Mouse (Mus musculus): ENCODE data around the gene Atxn1. TPM values are rescaled to one million over a fixed set of nuclear protein-coding genes. Genes with fewer than 3 reads are reported as not detected.

Gene Atxn1
- polyA plus RNA-seq, 1 experiment = 2.5 TPM

DNA sequence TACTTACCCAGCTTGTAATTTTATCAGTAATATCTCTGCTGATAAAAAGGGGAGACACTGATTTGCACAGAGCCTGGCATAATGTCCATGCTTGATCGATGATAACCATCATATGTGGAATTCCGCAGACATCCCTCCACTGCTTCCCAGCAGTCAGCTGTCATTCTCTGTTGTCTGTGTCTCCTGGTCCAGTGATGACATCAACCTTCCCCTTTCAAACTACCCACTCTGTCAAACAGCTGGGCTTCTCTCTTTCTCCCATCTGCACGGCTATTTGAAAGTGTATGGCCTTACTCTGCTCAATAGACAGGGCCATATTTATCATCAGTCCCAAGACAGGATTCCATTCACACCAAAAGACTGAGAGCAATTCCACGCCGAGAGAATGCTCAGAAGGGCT lies 387.4 kb downstream of the Atxn1 start:
- Histone ChIP-seq H3K4me2 (ENCODE audit: low read depth) (no peak overlapping the region), H3K4me3 (no peak overlapping the region), H3K27me3 (ENCODE audit: control insufficient read depth, insufficient read depth, insufficient read length) (no peaks in the 10 kb centered on the region), H3K79me2 (ENCODE audit: control insufficient read depth, insufficient read depth) (no peaks in the 10 kb centered on the region), H3K36me3 (ENCODE audit: control insufficient read depth, insufficient read depth) (no peaks in the 10 kb centered on the region), H3ac (ENCODE audit: control insufficient read depth, insufficient read length) (no peak overlapping the region)
- no peak for TF ChIP-seq REST (IDR thresholded peaks at IDR 0.05; ENCODE audit: insufficient read depth, insufficient read length)
- TF ChIP-seq SRF (IDR thresholded peaks at IDR 0.05; ENCODE audit: control insufficient read depth, insufficient read length, low read depth) = no peak
- TF ChIP-seq E2F4 (IDR thresholded peaks at IDR 0.05; ENCODE audit: insufficient read depth) = no peak
- TF ChIP-seq MYOD1 (IDR thresholded peaks at IDR 0.05; ENCODE audit: control insufficient read depth in 1 of 3, insufficient read length in 2 of 3, low read depth in 2 of 3) = peak in 2 of 3 experiments; percentile 29 to 55
- TF ChIP-seq TCF12 (IDR thresholded peaks at IDR 0.05; ENCODE audit: insufficient read depth, poor library complexity, severe bottlenecking) = no peak

DNA sequence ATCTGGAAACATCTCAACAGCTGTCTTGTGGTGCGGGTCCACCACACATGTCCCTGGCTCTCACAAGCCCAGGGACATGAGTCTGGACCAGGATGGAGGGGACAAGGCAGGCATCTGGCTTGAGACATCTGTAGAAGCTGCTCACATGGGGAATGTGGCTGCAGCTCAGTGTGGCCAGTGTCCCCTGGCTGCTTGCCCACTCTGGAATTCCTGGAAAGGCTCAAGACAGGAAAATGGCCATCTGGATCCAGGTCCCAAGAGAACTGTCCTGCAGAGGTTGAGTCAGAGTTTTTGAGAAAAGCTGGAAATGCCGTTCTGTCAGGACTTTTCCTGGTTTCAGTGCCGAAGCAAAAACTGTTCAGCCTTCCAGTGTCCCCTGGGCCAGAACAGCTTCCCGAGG lies 388.6 kb downstream of the Atxn1 start:
- TF ChIP-seq REST (IDR thresholded peaks at IDR 0.05; ENCODE audit: insufficient read depth, insufficient read length) (no peak), POLR2AphosphoS2 (IDR thresholded peaks at IDR 0.05; ENCODE audit: insufficient read length, low read depth) (no peak), MYOG (IDR thresholded peaks at IDR 0.05; ENCODE audit: control insufficient read depth in 1 of 3, insufficient read depth in 1 of 3, insufficient read length in 2 of 3, low read depth in 2 of 3) (peak in 1 of 3 experiments; percentile 14), TCF3 (IDR thresholded peaks at IDR 0.05; ENCODE audit: insufficient read length, low read depth) (no peak), USF1 (IDR thresholded peaks at IDR 0.05; ENCODE audit: low read depth) (no peak), TCF12 (IDR thresholded peaks at IDR 0.05; ENCODE audit: insufficient read depth, poor library complexity, severe bottlenecking) (no peak), CEBPB (IDR thresholded peaks at IDR 0.05; ENCODE audit: insufficient read depth, poor library complexity, severe bottlenecking) (no peak), MYOD1 (IDR thresholded peaks at IDR 0.05; ENCODE audit: control insufficient read depth in 1 of 3, insufficient read length in 2 of 3, low read depth in 2 of 3) (peak in 2 of 3 experiments; percentile 19 to 37), SRF (IDR thresholded peaks at IDR 0.05; ENCODE audit: control insufficient read depth, insufficient read length, low read depth) (no peak), POLR2A (IDR thresholded peaks at IDR 0.05; ENCODE audit: insufficient read length, low read depth) (no peak), MAX (IDR thresholded peaks at IDR 0.05; ENCODE audit: low read depth) (no peak), E2F4 (IDR thresholded peaks at IDR 0.05; ENCODE audit: insufficient read depth) (no peak)

DNA sequence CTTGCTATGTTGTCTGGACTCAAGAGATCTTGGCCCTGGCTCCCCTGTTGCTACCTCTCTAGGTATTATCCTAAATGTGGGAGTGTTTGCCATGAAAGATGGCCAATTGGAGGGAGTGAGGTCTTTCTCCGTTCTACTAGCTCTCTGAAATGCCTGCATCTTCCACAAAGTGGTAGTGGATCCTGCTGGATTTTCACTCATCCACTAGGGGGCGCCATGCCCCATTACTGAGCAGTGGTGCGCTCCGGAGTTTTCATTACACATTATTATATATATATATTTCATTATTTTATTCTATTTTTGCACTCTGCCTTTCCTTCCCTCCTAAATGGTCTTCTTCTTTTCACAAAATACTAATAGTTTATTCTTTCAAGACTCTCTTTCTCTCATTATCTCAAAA lies 392.0 kb downstream of the Atxn1 start:
- H3ac ChIP-seq (ENCODE audit: control insufficient read depth, insufficient read length) = no peak overlapping the region
- no peak overlapping the region for H3K4me2 ChIP-seq (ENCODE audit: low read depth)
- H3K36me3 ChIP-seq (ENCODE audit: control insufficient read depth, insufficient read depth) = no peaks in the 10 kb centered on the region
- H3K4me3 ChIP-seq = no peak overlapping the region
- no peaks in the 10 kb centered on the region for H3K79me2 ChIP-seq (ENCODE audit: control insufficient read depth, insufficient read depth)
- TF ChIP-seq MYOD1 (IDR thresholded peaks at IDR 0.05; ENCODE audit: control insufficient read depth in 1 of 3, insufficient read length in 2 of 3, low read depth in 2 of 3) (no peak), USF1 (IDR thresholded peaks at IDR 0.05; ENCODE audit: low read depth) (no peak), MYOG (IDR thresholded peaks at IDR 0.05; ENCODE audit: control insufficient read depth in 1 of 3, insufficient read depth in 1 of 3, insufficient read length in 2 of 3, low read depth in 2 of 3) (no peak), MAX (IDR thresholded peaks at IDR 0.05; ENCODE audit: low read depth) (no peak), SRF (IDR thresholded peaks at IDR 0.05; ENCODE audit: control insufficient read depth, insufficient read length, low read depth) (no peak), POLR2A (IDR thresholded peaks at IDR 0.05; ENCODE audit: insufficient read length, low read depth) (no peak), E2F4 (IDR thresholded peaks at IDR 0.05; ENCODE audit: insufficient read depth) (no peak), TCF12 (IDR thresholded peaks at IDR 0.05; ENCODE audit: insufficient read depth, poor library complexity, severe bottlenecking) (no peak), TCF3 (IDR thresholded peaks at IDR 0.05; ENCODE audit: insufficient read length, low read depth) (no peak), POLR2AphosphoS2 (IDR thresholded peaks at IDR 0.05; ENCODE audit: insufficient read length, low read depth) (no peak), REST (IDR thresholded peaks at IDR 0.05; ENCODE audit: insufficient read depth, insufficient read length) (no peak), CEBPB (IDR thresholded peaks at IDR 0.05; ENCODE audit: insufficient read depth, poor library complexity, severe bottlenecking) (no peak)
- no peaks in the 10 kb centered on the region for H3K27me3 ChIP-seq (ENCODE audit: control insufficient read depth, insufficient read depth, insufficient read length)

More for the DNA sequence above, 388.6 kb downstream of the Atxn1 start:
- Histone ChIP-seq H3K36me3 (ENCODE audit: control insufficient read depth, insufficient read depth) (no peaks in the 10 kb centered on the region), H3K79me2 (ENCODE audit: control insufficient read depth, insufficient read depth) (no peaks in the 10 kb centered on the region), H3K4me3 (no peak overlapping the region), H3K27me3 (ENCODE audit: control insufficient read depth, insufficient read depth, insufficient read length) (no peaks in the 10 kb centered on the region), H3ac (ENCODE audit: control insufficient read depth, insufficient read length) (no peak overlapping the region), H3K4me2 (ENCODE audit: low read depth) (peak overlapping the region; percentile 42)

DNA sequence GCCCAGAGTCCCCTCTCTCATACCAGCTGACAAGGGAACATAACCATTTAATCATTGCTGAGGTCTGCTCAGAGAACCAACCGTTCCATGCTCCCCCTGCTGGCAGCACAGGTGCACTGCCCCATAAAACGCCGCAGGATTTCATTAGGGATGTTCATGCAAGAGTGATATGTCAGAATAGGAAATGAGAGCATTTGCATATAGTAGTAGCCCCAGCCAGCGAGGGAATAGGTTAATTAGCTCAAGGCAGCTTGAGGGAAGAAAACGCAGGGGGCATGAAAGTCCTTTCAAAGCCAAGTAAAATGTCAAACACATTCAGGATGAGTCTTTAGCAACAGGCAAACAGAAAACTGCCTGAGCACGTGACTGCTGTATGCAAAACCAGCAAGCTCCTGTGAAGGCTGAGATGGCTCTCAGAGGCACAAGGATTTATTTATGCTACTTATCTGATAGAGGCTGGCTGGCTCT lies 393.0 kb downstream of the Atxn1 start:
- Histone ChIP-seq H3K36me3 (ENCODE audit: control insufficient read depth, insufficient read depth) (no peaks in the 10 kb centered on the region), H3ac (ENCODE audit: control insufficient read depth, insufficient read length) (no peak overlapping the region), H3K27me3 (ENCODE audit: control insufficient read depth, insufficient read depth, insufficient read length) (no peaks in the 10 kb centered on the region), H3K79me2 (ENCODE audit: control insufficient read depth, insufficient read depth) (no peaks in the 10 kb centered on the region), H3K4me3 (no peak overlapping the region), H3K4me2 (ENCODE audit: low read depth) (no peak overlapping the region)
- TF ChIP-seq CEBPB (IDR thresholded peaks at IDR 0.05; ENCODE audit: insufficient read depth, poor library complexity, severe bottlenecking) (no peak), MYOG (IDR thresholded peaks at IDR 0.05; ENCODE audit: control insufficient read depth in 1 of 3, insufficient read depth in 1 of 3, insufficient read length in 2 of 3, low read depth in 2 of 3) (no peak), TCF3 (IDR thresholded peaks at IDR 0.05; ENCODE audit: insufficient read length, low read depth) (no peak), REST (IDR thresholded peaks at IDR 0.05; ENCODE audit: insufficient read depth, insufficient read length) (no peak), POLR2A (IDR thresholded peaks at IDR 0.05; ENCODE audit: insufficient read length, low read depth) (no peak), MYOD1 (IDR thresholded peaks at IDR 0.05; ENCODE audit: control insufficient read depth in 1 of 3, insufficient read length in 2 of 3, low read depth in 2 of 3) (peak in 1 of 3 experiments; percentile 4), POLR2AphosphoS2 (IDR thresholded peaks at IDR 0.05; ENCODE audit: insufficient read length, low read depth) (no peak)

DNA sequence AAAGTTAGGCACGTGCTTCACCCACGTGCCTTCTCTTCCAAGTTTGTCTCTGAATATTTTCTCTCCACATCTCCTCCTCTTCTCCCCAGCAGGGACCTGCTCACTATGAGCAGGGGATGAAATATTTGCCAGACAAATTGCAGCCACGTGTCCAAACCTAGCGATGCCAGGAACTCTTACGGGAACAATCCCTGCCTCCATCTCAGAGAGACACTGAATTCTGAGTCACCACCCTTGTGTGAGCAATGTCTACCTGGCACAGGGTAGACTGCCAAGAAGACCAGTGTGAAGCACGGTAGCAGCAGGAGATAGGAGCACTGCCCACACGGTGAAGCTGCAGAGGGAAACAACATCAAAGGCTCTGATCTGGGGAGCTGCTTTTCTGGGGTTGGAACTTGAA lies 394.9 kb downstream of the Atxn1 start:
- no peak overlapping the region for H3K4me3 ChIP-seq
- no peak overlapping the region for H3ac ChIP-seq (ENCODE audit: control insufficient read depth, insufficient read length)
- no peaks in the 10 kb centered on the region for H3K27me3 ChIP-seq (ENCODE audit: control insufficient read depth, insufficient read depth, insufficient read length)
- TF ChIP-seq USF1 (IDR thresholded peaks at IDR 0.05; ENCODE audit: low read depth) (peak; percentile 7), E2F4 (IDR thresholded peaks at IDR 0.05; ENCODE audit: insufficient read depth) (no peak)
- H3K36me3 ChIP-seq (ENCODE audit: control insufficient read depth, insufficient read depth) = no peaks in the 10 kb centered on the region
- no peaks in the 10 kb centered on the region for H3K79me2 ChIP-seq (ENCODE audit: control insufficient read depth, insufficient read depth)
- H3K4me2 ChIP-seq (ENCODE audit: low read depth) = peak overlapping the region; percentile 7

Data from myocyte (in vitro differentiated cells).